Mouse (Mus musculus): ENCODE results near the gene Myg1.

DNA sequence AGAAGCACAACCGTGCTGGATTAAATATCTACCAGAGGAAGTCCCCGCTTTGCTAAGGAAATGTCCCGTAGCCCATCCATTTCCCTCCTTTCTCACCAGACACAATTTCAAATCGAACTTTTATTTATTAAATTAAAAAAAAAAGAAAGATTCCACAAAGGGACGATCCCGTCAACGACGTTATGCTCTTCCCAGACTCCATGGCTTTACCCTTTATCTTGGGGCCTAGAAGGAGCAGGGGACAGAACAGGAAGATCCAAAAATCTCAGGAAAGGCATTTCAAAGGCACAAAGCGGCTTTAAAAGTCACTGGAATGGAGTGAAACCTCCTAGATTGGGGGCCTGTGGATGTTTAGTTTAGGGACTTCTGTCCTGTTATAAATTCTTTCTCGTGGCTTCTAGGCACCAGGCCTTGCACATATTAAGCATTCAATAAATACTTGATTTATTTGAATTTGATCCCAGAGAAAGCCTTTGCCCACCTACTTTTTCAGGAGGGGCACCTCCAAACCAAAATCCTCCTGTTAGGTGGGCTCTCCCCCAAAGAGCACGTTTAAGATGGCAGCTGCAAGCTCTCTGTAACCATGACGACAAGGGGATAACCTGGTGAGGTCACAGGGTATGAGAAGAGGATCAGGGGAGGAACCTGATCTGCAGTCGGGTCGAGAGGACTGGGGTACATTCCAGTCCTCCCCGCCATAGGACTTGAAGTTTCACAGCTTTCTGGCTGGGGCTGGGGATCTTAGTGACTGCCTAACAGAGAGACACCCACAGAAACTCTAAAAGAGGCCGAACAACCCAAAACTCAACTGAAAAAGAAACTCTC, 25.2 kb downstream of the Myg1 start:
- TF ChIP-seq CTCF (IDR thresholded peaks at IDR 0.05; ENCODE audit: insufficient read depth, low read depth, low read length) (no peak), POLR2A (IDR thresholded peaks at IDR 0.05; ENCODE audit: insufficient read depth, low read depth, low read length) (no peak)
